Mouse (Mus musculus) hindbrain, embryonic 10.5 days (tissue): Measurements from ENCODE around the gene Ptprcap. TPM values are rescaled to one million over a fixed set of nuclear protein-coding genes. Genes with fewer than 3 reads are reported as not detected.

Experiments
- DNase-seq: peaks from one replicate; pipeline ENCODE4 v3.0.0-alpha.2; 2017; ENCODE audit warnings: low spot score
- H3K27ac ChIP-seq: fragments of 300-500 bp; sonication (generic); 2 replicates; pipeline ENCODE4 v1.5.1; 2016; ENCODE audit warnings: mild to moderate bottlenecking, moderate library complexity
- H3K27me3 ChIP-seq: fragments of 300-500 bp; sonication (generic); 2 replicates; pipeline ENCODE4 v1.6.1; 2016; ENCODE audit warnings: mild to moderate bottlenecking; ENCODE audit not compliant: poor library complexity, insufficient read depth, severe bottlenecking
- H3K36me3 ChIP-seq: fragments of 300-500 bp; sonication (generic); 2 replicates; pipeline ENCODE4 v1.6.1; 2016; ENCODE audit warnings: mild to moderate bottlenecking, moderate library complexity
- H3K4me1 ChIP-seq: fragments of 300-500 bp; sonication (generic); replicated peaks from 2 replicates; pipeline ENCODE4 v1.6.1; 2016; ENCODE audit warnings: mild to moderate bottlenecking
- H3K4me3 ChIP-seq: fragments of 300-500 bp; sonication (generic); 2 replicates; pipeline ENCODE4 v1.5.1; 2016; ENCODE audit warnings: mild to moderate bottlenecking, moderate library complexity
- H3K9me3 ChIP-seq: fragments of 300-500 bp; sonication (generic); 2 replicates; pipeline ENCODE4 v1.6.1; 2016; ENCODE audit warnings: mild to moderate bottlenecking, moderate library complexity
- WGBS: fragments of 180-500 bp; shearing (Covaris S2); methylation state at CpG from one replicate; pipeline ENCODE4 v1.1.7; 2016; 5-methylcytosine and 5-hydroxymethylcytosine counted together
- polyA plus RNA-seq: library from polyadenylated mRNA; unstranded; fragments of >200 nt; fragmentation: Nextera tagmentation; extraction: Ambion mirVana; gene quantifications from 2 replicates; pipeline ENCODE4 v1.2.1, GENCODE M21; 2016

Ptprcap gene
- polyA plus RNA-seq, 1 experiment from 2014 or later: 0.51 TPM

DNA sequence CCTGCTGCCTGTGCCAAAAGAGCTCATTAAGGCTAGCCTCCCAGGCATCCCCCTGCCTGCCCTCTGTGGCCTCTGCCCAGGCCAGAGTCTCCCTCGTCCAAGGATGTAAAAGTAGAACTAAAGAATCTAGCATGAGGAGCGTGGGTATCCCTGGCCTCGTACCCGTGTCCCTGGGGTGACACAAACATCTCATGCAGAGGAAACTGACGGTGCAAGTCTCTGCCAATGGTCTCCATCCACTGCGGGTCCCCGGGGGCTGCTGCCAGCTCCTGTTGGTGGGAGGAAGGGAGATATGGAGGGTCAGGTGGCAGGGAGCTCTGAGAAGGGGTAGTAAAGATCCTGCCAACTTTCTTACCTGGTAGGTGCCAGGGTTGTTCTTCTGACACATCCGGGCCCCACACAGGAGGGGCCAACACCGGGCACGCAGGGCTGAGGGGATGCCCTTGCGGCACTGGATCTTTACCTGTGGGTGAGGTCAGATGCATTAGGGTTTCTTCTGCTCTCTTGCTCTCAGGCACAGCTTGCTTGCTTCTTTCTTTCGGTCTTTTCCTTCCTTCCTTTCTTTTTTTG is 35.7 kb downstream of the Ptprcap start:
- H3K27ac ChIP-seq: no peak overlapping the region
- DNase-seq: no peak
- no peak overlapping the region for H3K4me3 ChIP-seq
- no peaks in the 10 kb centered on the region for H3K27me3 ChIP-seq
- 88% methylated on average over 12 of the region's 12 CpGs for WGBS
- peaks cover 13% of the 10 kb centered on the region for H3K36me3 ChIP-seq
- H3K4me1 ChIP-seq: peaks cover 45% of the 10 kb centered on the region
- H3K9me3 ChIP-seq: no peaks in the 10 kb centered on the region

DNA sequence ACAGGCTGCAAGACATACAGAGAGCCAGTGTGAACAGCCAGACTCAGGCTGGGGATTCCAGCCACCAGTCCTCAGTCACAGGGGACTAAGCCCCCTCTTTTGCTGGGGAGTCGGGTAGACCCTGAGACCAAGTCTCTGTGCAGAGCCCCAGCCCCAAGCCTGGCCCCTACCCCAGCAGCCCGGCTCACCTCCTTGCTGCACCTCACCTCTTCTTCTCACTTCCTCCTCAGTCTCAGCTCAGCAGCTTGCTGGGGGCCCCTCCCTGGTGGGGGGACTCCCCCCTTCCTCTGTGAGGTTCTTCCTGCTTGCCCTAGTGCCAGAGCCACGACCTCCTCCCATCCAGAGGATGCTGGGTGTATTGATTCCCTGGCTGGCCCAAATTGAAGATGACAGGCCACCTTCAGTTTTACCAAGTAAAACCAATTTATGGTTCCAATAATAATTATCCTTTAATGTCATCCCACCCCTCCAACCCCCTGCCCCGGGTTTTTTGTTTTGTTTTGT is 37.5 kb downstream of the Ptprcap start, which contains the start of gene Tbc1d10c:
Gene Tbc1d10c, minus strand, starts transcription at position 454 of the 504 bp plus-strand sequence.
- 70% methylated on average over 4 of the region's 4 CpGs for WGBS
- Histone ChIP-seq H3K4me3 (peak within 1 kb of the TSS; percentile 95), H3K4me1 (peaks cover 35% of the 10 kb centered on the region), H3K27ac (peak within 1 kb of the TSS; percentile 97), H3K36me3 (peaks cover 30% of the 10 kb centered on the region), H3K9me3 (no peaks in the 10 kb centered on the region), H3K27me3 (no peaks in the 10 kb centered on the region)
- no peak for DNase-seq

DNA sequence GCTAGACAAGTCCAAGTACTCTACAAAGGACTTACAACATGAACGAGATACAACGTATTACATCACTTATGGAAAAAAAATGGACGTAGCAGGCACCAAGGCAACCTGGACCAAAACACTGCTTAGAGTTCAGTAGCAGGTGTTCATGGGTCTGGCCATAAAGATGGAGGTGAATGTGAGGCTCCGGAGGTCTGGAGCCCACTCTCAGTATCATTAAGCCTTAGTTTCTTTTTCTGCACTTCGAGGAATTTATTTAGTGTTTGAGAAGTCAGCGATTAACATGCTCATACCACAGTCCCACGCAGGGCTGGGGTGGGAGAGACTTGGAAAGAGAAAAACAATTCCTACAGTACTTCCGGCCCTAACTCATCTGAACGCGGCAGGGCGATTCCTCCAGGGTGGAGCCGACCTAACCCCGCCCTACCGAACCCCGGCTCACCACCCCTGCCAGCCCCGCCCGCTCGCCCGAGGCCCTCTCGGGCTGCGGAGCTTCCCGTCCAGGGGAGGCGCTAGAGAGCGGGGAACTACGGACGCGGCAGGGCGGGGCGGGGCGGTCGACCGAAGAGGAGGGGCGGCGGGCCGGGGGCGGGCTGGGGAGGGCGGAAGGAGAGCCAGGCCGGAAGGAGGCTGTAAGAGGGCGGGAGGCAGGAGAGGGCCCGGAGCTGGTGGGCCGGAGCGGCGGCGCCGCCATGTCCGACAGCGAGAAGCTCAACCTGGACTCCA is 38.3 kb downstream of the Ptprcap start, which contains the start of gene Ppp1ca:
Gene Ppp1ca, plus strand, starts transcription at position 538 of the 723 bp plus-strand sequence.
- DNase-seq: peak; percentile 97
- Histone ChIP-seq H3K36me3 (peaks cover 38% of the 10 kb centered on the region), H3K27ac (peak within 1 kb of the TSS; percentile 97), H3K4me3 (peak within 1 kb of the TSS; percentile 95), H3K9me3 (no peaks in the 10 kb centered on the region), H3K27me3 (no peaks in the 10 kb centered on the region), H3K4me1 (peaks cover 42% of the 10 kb centered on the region)
- WGBS: 7% methylated on average over 46 of the region's 47 CpGs

DNA sequence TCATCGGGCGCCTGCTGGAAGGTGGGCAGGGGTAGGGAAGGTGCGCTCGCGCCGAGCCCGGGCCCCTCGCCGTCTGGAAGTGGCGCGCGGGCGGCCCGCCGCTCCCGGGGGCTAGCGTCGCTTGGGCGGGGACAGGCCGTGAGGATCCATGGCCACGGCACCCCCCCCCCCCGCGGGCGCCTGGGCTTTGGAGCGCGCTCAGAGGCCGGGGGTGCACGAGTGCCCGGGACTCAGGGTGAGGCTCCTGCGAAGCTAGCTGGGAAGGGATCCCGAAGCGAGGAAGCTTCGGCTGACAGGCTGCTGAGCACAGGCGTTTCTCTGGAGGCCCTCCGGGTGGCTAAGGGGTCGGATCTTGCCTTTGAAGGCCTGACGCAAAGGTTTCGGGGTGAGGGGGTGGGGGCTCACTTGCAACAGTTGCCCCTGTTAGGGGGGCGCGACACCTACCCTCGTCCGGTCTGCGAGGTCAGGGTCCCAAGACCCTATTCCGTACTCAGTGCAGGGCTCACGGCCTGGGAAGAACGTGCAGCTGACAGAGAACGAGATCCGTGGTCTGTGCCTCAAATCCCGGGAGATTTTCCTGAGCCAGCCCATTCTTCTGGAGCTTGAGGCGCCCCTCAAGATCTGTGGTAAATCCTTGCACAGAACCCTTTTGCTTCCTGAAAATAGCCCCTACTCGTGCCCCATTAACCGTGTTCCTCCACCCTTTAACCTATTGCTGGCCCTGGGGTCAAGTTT is 39.0 kb downstream of the Ptprcap start:
- Histone ChIP-seq H3K36me3 (peaks cover 46% of the 10 kb centered on the region), H3K27me3 (no peaks in the 10 kb centered on the region), H3K27ac (peak overlapping the region; percentile 97), H3K4me3 (peak overlapping the region; percentile 95), H3K9me3 (no peaks in the 10 kb centered on the region), H3K4me1 (peaks cover 43% of the 10 kb centered on the region)
- DNase-seq: no peak
- WGBS: 1% methylated on average over 52 of the region's 52 CpGs

DNA sequence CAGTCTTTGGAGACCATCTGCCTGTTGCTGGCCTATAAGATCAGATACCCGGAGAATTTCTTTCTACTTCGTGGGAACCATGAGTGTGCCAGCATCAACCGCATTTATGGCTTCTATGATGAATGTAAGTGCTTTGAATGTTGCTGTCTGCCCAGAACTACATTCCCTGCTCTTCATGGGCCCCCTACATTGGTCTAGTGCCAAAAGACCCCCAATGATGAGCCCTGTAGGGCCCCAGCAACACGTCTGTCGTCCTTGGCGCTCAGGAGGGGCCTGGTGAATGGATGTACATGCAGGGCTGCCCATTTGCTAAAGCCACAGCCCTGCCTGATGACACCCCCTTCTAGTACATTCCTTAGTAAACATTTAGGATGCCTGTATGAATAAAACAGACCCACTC is 39.7 kb downstream of the Ptprcap start:
- WGBS: 72% methylated on average over 6 of the region's 6 CpGs

DNA sequence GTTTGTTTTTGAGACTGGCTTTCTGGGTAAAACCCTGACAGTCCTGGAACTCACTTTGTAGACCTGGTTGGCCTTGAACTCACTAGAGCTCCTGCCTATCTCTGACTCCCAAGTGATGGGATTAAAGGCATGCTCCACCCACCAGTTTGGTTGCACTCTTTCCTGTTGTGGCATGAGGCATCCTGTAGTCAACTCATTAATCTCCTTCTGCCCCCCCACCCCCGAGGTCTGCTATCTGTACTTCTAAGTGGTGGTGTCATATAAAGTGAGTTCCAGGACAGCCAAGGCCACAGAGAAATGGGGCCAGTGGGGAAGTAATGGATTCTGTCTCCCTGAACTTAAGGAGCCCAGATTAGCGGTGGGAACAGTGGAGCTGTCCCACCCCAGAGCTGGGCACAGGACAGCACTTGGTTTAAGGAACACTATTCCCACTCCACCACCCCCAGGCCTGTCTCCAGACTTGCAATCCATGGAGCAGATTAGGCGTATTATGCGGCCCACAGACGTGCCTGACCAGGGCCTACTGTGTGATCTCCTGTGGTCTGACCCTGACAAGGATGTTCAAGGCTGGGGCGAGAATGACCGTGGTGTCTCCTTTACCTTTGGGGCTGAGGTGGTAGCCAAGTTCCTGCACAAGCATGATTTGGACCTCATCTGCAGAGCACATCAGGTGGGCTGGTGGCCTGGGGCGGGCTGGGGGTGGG is 40.8 kb downstream of the Ptprcap start:
- WGBS: 90% methylated on average over 8 of the region's 8 CpGs
- Histone ChIP-seq H3K9me3 (no peaks in the 10 kb centered on the region), H3K4me3 (peak overlapping the region; percentile 95), H3K4me1 (peaks cover 43% of the 10 kb centered on the region), H3K27ac (no peak overlapping the region), H3K36me3 (peaks cover 63% of the 10 kb centered on the region), H3K27me3 (no peaks in the 10 kb centered on the region)
- DNase-seq: no peak

More for the DNA sequence above, 39.7 kb downstream of the Ptprcap start:
- H3K9me3 ChIP-seq: no peaks in the 10 kb centered on the region
- DNase-seq: no peak
- peaks cover 53% of the 10 kb centered on the region for H3K36me3 ChIP-seq
- H3K4me1 ChIP-seq: peaks cover 43% of the 10 kb centered on the region
- peak overlapping the region; percentile 97 for H3K27ac ChIP-seq
- peak overlapping the region; percentile 95 for H3K4me3 ChIP-seq
- H3K27me3 ChIP-seq: no peaks in the 10 kb centered on the region

DNA sequence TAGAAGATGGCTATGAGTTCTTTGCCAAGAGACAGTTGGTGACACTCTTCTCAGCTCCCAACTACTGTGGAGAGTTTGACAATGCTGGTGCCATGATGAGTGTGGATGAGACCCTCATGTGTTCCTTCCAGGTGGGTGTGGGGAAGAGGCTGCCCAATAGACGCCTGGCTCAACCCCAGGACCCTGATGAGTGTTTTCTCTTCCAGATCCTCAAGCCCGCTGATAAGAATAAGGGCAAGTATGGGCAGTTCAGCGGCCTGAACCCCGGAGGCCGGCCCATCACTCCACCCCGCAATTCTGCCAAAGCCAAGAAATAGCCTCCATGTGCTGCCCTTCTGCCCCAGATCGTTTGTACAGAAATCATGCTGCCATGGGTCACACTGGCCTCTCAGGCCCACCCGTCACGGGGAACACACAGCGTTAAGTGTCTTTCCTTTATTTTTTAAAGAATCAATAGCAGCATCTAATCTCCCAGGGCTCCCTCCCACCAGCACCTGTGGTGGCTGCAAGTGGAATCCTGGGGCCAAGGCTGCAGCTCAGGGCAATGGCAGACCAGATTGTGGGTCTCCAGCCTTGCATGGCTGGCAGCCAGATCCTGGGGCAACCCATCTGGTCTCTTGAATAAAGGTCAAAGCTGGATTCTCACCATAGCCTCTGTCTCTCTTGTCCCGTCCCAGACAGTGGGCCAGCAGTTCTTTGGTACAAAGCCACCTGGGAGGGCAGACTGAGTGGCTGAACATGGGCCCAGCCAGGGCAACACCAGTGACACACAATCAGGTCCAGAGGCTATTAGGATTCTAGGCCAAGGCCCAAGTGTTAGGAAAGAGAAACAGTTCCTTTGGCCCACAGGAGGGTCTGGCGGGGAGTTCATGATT is 41.6 kb downstream of the Ptprcap start:
- H3K4me1 ChIP-seq: peaks cover 50% of the 10 kb centered on the region
- H3K27me3 ChIP-seq: no peaks in the 10 kb centered on the region
- no peaks in the 10 kb centered on the region for H3K9me3 ChIP-seq
- DNase-seq: no peak
- no peak overlapping the region for H3K27ac ChIP-seq
- 84% methylated on average over 12 of the region's 12 CpGs for WGBS
- peaks cover 72% of the 10 kb centered on the region for H3K36me3 ChIP-seq
- no peak overlapping the region for H3K4me3 ChIP-seq

DNA sequence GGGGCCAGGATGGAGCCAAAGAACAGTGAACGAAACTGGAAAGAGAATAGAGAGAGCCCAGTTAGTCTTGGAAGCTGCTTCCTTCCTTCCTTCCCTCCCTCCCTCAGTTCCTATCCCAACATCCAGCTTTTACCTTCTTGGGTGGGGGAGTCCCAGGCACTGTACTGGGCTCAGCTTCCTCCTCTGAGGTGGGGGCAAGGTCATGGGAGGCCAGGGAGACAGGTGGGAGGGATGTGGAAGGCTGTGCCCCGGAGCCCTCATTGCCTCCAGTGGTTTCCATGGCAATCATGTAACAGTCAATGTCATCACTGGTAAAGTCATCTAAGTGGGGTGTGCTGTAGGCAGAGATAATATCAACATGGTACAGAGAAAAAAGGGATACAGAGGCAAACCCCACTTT is 42.6 kb downstream of the Ptprcap start:
- Histone ChIP-seq H3K9me3 (no peaks in the 10 kb centered on the region), H3K27me3 (no peaks in the 10 kb centered on the region), H3K4me1 (peaks cover 54% of the 10 kb centered on the region), H3K27ac (no peak overlapping the region), H3K4me3 (no peak overlapping the region), H3K36me3 (peaks cover 78% of the 10 kb centered on the region)
- DNase-seq: no peak
- WGBS: 86% methylated on average over 2 of the region's 2 CpGs

DNA sequence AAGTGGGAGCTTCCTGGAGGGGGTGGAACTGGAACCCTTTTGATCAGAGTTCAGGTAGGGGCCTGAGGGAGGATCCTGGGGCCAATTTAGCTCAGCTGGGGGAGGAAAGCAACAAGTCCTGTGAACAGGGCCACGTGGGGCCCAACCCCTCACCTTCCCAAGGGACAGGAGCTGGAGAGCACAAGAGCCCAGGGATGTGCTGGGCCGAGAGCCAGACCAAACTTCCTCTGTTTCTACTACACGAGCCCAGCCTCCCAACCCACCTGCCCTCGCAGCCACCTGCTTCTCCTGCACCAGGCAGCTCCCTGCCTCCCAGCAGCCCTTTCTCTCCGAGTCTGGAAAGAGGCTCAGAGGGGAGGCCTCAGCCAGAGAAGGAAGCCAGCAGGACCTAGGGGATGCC is 43.1 kb downstream of the Ptprcap start:
- no peak for DNase-seq
- Histone ChIP-seq H3K4me1 (peaks cover 50% of the 10 kb centered on the region), H3K36me3 (peaks cover 78% of the 10 kb centered on the region), H3K27me3 (no peaks in the 10 kb centered on the region), H3K4me3 (no peak overlapping the region), H3K27ac (no peak overlapping the region), H3K9me3 (no peaks in the 10 kb centered on the region)
- 60% methylated on average over 5 of the region's 5 CpGs for WGBS

DNA sequence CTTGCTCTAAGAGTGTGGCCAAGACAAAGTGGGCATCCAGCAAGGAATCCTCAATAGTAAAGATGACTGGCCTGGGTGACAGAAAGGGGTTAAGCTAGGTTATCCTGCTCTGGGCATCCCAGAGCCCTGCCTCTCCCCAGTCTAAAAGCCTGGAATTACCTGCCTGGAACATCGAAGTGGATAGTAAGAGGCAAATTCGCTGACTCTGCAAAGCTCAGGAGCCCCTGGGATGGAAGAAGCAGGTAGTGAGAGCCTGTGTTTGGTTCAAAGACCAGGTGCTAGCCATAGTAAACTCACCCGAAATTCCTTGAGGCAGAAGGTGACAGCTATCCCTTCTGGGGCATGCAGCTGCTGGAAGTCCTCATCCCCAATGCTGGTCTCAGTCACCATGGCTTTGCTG is 43.8 kb downstream of the Ptprcap start:
- Histone ChIP-seq H3K4me1 (peaks cover 51% of the 10 kb centered on the region), H3K27ac (no peak overlapping the region), H3K27me3 (no peaks in the 10 kb centered on the region), H3K9me3 (no peaks in the 10 kb centered on the region), H3K4me3 (no peak overlapping the region), H3K36me3 (peaks cover 78% of the 10 kb centered on the region)
- no peak for DNase-seq
- WGBS: 73% methylated on average over 3 of the region's 3 CpGs

DNA sequence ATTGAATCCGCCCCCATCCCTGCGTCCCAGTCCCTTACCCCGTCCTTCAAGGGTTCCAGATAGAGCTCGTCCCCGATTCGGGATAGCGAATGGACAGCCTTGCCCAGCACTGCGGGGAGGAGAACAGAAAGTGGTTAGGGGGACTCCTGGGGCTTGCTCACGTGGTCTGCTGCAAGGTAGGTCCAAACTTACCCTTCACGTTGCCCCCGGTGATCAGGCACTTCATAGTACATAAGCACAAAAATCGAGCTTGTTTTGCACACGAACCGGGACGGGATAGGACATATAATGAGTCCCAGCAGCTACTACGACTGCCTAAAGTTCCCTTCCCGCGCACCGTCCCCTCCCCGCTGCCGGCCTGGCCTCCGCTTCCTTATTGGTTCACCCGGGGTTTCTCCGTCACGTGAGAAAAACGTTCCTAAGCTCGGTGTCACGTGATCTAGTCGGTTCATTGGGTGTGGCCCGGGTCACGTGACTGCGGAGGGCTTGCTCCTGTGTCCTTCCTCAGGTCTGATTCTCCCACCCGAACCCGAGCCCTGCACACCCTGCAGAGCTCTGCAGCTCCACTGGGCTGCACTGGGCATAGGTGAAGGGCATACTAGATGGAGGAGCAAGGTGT is 48.0 kb downstream of the Ptprcap start, which contains the start of gene Rad9a:
Gene Rad9a, minus strand, starts transcription at position 372 of the 619 bp plus-strand sequence.
- peak; percentile 96 for DNase-seq
- H3K4me3 ChIP-seq: peak within 1 kb of the TSS; percentile 67
- whole genome bisulfite sequencing: under 1% methylated on average over 34 of the region's 34 CpGs
- H3K9me3 ChIP-seq: no peaks in the 10 kb centered on the region
- peaks cover 22% of the 10 kb centered on the region for H3K27me3 ChIP-seq
- H3K4me1 ChIP-seq: peaks cover 36% of the 10 kb centered on the region
- peak within 1 kb of the TSS; percentile 89 for H3K27ac ChIP-seq
- H3K36me3 ChIP-seq: peaks cover 42% of the 10 kb centered on the region
